Mouse (Mus musculus) urinary bladder, postnatal 14 days (tissue): ENCODE results near the gene Gm10721.
A peak's percentile ranks its signal among the peaks of the same experiment; 100 is the strongest.
"Not testable (repeated sequence)": the region's sequence is repeated elsewhere in the genome, so short reads cannot be mapped to it uniquely, and the experiment has no call there.

ENCODE experiments used
- DNase-seq: peaks from one replicate; pipeline ENCODE4 v3.0.0; 2021; ENCODE audit warnings: low spot score

Gene Gm10721

GRCm38 (mm10) chr9:3025653-3026052 is 12.7 kb downstream of the Gm10721 start:
- peak; percentile 71 for DNase-seq

DNA sequence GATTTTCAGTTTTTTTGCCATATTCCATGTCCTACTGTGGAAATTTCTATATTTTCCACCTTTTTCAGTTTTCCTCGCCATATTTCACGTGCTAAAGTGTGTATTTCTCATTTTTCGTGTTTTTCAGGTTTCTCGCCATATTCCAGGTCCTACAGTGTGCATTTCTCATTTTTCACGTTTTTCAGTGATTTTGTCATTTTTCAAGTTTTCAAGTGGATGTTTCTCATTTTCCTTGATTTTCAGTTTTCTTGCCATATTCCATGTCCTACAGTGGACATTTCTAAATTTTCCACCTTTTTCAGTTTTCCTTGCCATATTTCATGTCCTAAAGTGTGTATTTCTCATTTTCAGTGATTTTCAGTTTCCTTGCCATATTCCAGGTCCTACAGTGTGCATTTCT is 13.2 kb downstream of the Gm10721 start:
- DNase-seq, result not testable (repeated sequence)

- DNase-seq, result not testable (repeated sequence)
Measured at GRCm38 (mm10) chr9:3026741-3027140, 13.8 kb downstream of the Gm10721 start.

GRCm38 (mm10) chr9:3027200-3027599 is 14.3 kb downstream of the Gm10721 start:
- DNase-seq, result not testable (repeated sequence)

- peak; percentile 20 for DNase-seq
Measured at GRCm38 (mm10) chr9:3029276-3030000, 16.5 kb downstream of the Gm10721 start.

- not testable (repeated sequence) for DNase-seq
Measured at GRCm38 (mm10) chr9:3030677-3031318, 17.9 kb downstream of the Gm10721 start.

DNA sequence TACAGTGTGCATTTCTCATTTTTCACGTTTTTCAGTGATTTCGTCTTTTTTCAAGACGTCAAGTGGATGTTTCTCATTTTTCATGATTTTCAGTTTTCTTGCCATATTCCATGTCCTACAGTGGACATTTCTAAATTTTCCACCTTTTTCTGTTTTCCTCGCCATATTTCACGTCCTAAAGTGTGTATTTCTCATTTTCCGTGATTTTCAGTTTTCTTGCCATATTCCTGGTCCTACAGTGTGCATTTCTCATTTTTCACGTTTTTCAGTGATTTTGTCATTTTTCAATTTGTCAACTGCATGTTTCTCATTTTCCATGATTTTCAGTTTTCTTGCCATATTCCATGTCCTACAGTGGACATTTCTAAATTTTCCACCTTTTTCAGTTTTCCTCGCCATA is 21.4 kb downstream of the Gm10721 start, which contains the start of gene Gm17535:
Gm17535 (plus strand) TSS at position 301 of the 400 bp plus-strand sequence.
- DNase-seq, result not testable (repeated sequence)

DNA sequence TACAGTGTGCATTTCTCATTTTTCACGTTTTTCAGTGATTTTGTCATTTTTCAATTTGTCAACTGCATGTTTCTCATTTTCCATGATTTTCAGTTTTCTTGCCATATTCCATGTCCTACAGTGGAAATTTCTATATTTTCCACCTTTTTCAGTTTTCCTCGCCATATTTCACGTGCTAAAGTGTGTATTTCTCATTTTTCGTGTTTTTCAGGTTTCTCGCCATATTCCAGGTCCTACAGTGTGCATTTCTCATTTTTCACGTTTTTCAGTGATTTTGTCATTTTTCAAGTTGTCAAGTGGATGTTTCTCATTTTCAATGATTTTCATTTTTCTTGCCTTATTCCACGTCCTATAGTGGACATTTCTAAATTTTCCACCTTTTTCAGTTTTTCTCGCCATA is 23.6 kb downstream of the Gm10721 start, which contains the start of gene Gm10715:
Gm10715 (plus strand) TSS at position 301 of the 400 bp plus-strand sequence.
- DNase-seq, result not testable (repeated sequence)

GRCm38 (mm10) chr9:3038161-3038560 is 25.2 kb downstream of the Gm10721 start:
- not testable (repeated sequence) for DNase-seq
